Mouse (Mus musculus): ENCODE results near the gene Mapk1.

Gene Mapk1

DNA sequence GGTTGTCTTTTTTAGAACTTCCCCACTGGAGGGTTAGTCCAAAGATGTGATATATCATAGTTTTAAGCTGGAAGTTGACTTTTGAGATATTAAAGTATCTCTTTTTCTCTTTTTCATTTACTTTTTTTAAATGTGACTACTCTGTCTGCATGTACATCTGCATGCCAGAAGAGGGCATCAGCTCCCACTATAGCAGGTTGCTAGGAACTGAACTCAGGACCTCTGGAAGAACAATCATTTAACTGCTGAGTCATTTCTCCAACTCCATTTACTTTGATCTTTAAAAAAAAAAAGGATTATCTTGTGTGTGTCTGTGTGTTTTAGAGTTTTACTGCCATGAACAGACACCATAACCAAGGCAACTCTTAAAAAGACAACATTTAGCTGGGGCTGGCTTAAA, 93.7 kb downstream of the Mapk1 start:
- in situ Hi-C loops (cut with MboI; ENCODE audit: unreplicated experiment in 2 of 2) = no loop called here

DNA sequence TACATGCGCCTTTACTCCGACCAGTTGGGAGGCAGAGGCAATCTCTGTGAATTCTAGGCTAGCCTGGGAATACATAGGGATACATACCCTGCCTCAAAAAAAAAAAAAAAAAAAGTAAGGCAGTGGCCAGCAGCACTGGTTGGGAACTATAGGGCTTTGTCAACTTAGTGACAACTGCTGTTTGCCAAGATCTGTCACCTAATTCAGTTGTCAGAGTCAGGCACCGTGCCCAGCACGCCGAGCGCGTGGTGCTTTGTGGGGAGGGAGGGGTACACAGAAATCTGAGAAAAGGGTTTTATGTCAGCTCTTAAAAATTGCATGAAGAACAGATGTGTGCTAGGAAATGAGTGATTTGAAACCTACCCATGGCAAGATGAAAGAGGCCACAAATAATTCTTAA, 94.9 kb downstream of the Mapk1 start:
- in situ Hi-C loops (cut with MboI; ENCODE audit: unreplicated experiment in 2 of 2) = no loop called here

DNA sequence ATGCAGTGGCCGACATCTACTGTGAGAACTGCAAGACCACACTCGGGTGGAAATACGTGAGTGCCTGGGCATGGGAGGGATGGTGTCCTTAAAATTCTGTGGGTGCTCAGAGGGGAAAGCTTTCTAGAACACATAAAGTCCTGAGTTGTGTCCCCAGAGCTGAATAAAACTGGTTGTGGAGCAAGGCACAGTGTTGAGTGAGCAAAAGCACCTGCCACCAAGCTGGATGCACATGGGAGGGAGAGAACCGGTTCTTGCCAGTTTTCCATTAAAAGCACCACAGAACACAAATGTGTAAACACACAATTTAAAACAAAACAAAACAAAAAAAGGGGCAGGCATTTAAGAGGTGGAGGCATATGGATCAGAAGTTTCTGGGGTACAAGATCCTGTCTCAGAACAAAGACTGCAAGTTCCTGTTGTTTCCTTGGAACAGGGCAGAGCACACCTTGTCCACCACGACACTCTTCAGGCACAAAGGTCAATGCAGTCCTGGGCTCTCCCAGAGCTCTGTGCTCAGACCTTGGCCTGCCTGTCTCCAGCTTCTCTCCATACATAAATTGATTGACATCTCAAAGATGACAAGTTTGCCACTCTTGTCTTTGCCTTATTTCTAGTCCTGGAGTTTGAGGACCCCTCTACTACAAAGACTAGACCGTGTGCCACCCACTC, 99.1 kb downstream of the Mapk1 start:
- in situ Hi-C loops (cut with MboI; ENCODE audit: unreplicated experiment in 2 of 2) = no loop called here

DNA sequence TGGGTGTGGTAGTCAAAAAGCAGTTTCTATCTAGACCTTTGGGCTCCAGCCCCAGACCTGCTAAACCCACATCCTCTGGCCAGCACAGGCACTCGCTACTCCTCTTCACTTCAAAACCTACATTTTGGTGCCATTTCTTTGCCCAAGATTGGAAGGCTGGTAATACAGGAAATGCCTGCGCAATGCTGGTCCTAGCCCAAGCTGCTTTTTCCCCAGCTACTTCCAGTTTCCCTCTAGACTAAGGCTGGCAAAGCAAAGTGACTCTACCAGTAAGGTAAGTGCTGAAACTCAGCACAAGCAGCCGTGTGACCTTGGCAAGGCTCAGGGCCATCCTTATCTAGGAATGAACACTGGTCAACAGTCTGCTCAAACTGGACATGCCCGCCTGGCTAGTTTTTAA, 102.5 kb downstream of the Mapk1 start:
- in situ Hi-C loops (cut with MboI; ENCODE audit: unreplicated experiment in 2 of 2) = no loop called here

DNA sequence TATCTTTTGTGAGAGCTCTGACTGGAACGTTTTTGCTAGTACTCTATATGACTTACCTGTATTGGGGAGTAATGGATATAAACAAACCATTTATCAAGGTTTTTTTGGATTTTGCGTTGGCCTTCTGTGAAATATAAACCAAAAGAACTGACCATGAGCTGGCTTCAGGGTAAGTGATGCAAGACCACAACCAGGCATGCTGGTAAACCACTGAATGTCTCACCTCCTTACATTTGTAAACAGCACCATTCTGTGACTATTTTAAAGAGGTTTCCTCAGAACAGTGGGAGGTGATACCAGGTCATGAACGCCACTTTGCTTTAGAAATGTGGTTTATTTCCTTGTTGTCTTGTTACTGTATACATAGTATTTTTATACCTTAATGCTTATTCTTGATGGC, 103.1 kb downstream of the Mapk1 start:
- in situ Hi-C loops (cut with MboI; ENCODE audit: unreplicated experiment in 2 of 2) = no loop called here

DNA sequence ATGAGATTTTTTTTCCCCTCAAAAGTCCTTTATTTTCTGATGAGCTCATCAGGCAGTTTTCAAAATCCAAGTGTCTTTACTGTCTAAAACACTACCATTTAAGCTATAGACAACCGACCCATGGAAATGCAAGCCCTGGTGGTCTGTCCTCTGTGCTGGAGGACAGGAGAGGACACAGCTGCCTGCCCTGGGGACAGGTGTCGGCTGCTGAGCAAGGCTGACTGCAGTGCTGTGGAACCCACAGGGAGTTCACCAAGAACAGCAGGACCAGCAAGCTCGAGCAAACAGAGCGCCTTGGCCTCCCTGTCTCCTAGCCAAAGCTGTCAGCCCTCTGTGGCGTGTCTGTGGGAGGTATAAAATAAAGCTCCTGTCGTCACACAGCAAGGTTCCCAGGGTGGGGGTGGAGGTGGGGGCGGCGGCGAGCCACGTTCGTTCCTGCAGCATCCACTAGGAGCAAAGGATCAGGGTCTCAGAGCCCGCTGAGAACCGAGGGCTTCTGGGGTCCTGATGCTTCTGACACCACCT, 103.5 kb downstream of the Mapk1 start:
- in situ Hi-C loops (cut with MboI; ENCODE audit: unreplicated experiment in 2 of 2) = no loop called here

DNA sequence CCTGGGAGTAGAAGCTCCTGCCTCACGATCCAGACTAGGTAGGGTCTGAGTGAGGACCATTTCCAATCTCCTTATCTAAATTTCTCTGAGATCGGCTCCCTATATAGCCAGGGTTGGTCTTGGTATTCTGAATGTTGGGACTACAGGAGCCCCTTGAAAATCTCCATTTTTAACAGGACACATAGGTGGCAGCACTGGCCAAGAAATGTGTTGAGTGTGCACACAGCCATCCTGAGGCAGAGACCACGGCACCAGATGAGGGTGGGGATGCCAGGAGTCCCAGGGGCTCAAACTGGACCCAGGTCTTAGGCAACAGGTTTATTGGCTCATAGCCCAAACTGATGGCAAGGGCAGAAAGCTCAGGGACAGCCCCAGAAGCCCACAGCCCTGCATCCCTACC, 105.2 kb downstream of the Mapk1 start:
- in situ Hi-C loops (cut with MboI; ENCODE audit: unreplicated experiment in 2 of 2) = no loop called here

DNA sequence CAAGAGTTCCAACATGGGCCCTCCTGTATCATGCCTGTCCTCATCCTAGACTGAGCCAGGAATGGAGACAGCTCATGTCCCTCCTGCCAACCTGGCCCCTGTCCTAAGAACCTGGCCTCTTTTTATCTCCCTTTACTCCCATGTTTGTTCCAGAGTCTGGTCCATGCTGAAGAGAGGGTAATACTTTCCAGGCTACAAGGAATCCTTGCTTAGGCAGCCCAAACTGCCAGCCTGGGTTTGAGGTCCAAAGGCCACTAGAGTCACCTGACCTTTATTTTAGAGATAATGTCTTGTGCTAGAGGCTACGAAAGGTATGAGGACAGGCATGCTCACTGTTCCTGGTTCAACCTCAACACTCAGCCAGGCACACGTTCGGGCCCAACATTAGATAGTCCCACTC, 113.8 kb downstream of the Mapk1 start:
- in situ Hi-C loops (cut with MboI; ENCODE audit: unreplicated experiment in 2 of 2) = no loop called here

Measured in v-Abl transformed pro-B cells (cell line).